Mouse (Mus musculus): ENCODE measurements around the gene Phkg1.

DNA sequence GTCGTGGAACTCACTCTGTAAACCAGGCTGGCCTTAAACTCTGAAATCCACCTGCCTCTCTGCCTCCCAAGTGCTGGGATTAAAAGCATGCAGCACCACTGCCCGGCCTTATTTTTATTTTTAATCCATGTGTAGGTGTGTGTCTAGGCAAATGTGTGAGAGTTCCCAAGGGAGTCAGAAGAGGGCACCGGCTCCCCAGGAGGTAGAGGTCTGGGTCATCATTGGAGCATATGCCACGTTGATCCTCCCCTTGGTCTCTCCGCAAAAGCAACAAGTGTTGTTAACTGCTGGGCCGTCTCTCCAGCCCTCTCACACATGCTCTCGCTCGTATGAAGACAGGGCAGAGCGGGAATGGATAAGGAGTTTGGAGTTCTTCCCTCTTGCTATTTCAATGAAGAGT is 20.4 kb upstream of the Phkg1 start:
- TF ChIP-seq CTCF (IDR thresholded peaks at IDR 0.05; ENCODE audit: low read depth) = no peak
- TF ChIP-seq EP300 (optimal IDR thresholded peaks at IDR 0.05) = no peak

All from stomach, postnatal 0 days (tissue).